Comparison of ENCODE assay signal across 8 mouse cellular contexts in the genomic region with DNA sequence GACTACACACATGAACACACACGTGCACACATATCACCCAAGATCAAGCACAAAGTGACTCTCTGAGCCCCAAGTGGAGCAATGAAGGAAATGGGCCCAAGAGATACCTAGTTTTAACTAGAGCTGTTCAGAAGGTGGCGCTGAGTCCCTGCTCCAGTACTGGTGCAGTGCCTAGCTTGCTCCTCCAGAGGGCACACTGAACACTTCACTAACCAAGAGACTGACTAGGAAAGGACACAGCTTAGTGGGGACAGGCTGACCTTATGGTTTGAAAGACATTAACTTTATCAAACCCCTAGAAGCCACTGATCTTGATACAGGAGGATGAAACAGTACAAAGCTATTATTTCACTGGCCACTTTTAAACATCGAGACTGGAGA.
DNase-seq lines count a peak whose midpoint lies in the region; ATAC-seq lines count a peak whose summit lies in the region.

No protein-coding gene starts in this region.

- 0 out of 2 replicates have a peak, but pooled peaks have one; percentile 64 for ATAC-seq in forebrain, embryonic 11.5 days (replicated peaks; ENCODE audit: low FRiP score)
- peak; percentile 88 for ATAC-seq in neutrophil, adult 5-6 weeks (ENCODE audit: extremely low read depth, insufficient number of reproducible peaks, low FRiP score, poor library complexity, severe bottlenecking)

- intact Hi-C loops in heart, postnatal 14 days (cut with DNase I) = loop anchor here (1.0 to 2.0 kb wide), 3 partner anchors 104 to 225 kb away; a partner anchor contains a TSS

- peak; percentile 82 for DNase-seq in ES-CJ7 (ENCODE audit: low read depth, low spot score)
- peak; percentile 12 for DNase-seq in c-Kit-negative CD71-positive TER-119-positive erythroid progenitor cells, embryonic 14.5 days (ENCODE audit: low read depth, low spot score)
- peak; percentile 85 for DNase-seq in forebrain, embryonic 11.5 days (ENCODE audit: low spot score)
- DNase-seq in heart, postnatal 14 days = peak; percentile 79 to 86
- peak; percentile 90 for DNase-seq in layer of hippocampus, adult 11-12 months (ENCODE audit: low spot score)
- peak; percentile 85 to 87 for DNase-seq in lung, adult 18-20 months
- DNase-seq in testis, postnatal 10 days (ENCODE audit: low spot score) = peak; percentile 79

- H3K4me3 ChIP-seq in forebrain, embryonic 11.5 days (ENCODE audit: low read depth, low read length) = no peak overlapping the region

- H3K27me3 ChIP-seq in forebrain, embryonic 11.5 days (ENCODE audit: control insufficient read depth, insufficient read depth, low read length) = no peaks in the 10 kb centered on the region

- H3K4me1 ChIP-seq in forebrain, embryonic 11.5 days (replicated peaks; ENCODE audit: control insufficient read depth, insufficient read depth, low read length) = no peaks in the 10 kb centered on the region

- no peak overlapping the region for H3K4me2 ChIP-seq in forebrain, embryonic 11.5 days (ENCODE audit: low read depth, low read length, severe bottlenecking)

- WGBS in forebrain, embryonic 11.5 days = 31% methylated on average over 3 of the region's 3 CpGs

- H3K36me3 ChIP-seq in forebrain, embryonic 11.5 days (ENCODE audit: control insufficient read depth, insufficient read depth, low read length) = no peaks in the 10 kb centered on the region

- no peak overlapping the region for H3K27ac ChIP-seq in forebrain, embryonic 11.5 days (ENCODE audit: low read depth, low read length)

- no peaks in the 10 kb centered on the region for H3K9me3 ChIP-seq in forebrain, embryonic 11.5 days (ENCODE audit: control insufficient read depth, low read length)

- H3K9ac ChIP-seq in forebrain, embryonic 11.5 days (ENCODE audit: low read length) = no peak overlapping the region

Comparison
In these comparisons a context has a peak if more than half of its experiments do, and no peak if none do; other contexts are left out.
1. DNase-seq: peak in every context shown above with its lines; median percentile 90 in layer of hippocampus, adult 11-12 months; 86 in lung, adult 18-20 months; 85 in forebrain, embryonic 11.5 days; 82 in heart, postnatal 14 days; 82 in ES-CJ7; 79 in testis, postnatal 10 days; 12 in c-Kit-negative CD71-positive TER-119-positive erythroid progenitor cells, embryonic 14.5 days.